Mouse (Mus musculus): ENCODE data around the gene Rps6ka5. TPM values are rescaled to one million over a fixed set of nuclear protein-coding genes. Genes with fewer than 3 reads are reported as not detected.

Gene Rps6ka5
- polyA plus RNA-seq, 1 experiment: 5.6 TPM

DNA sequence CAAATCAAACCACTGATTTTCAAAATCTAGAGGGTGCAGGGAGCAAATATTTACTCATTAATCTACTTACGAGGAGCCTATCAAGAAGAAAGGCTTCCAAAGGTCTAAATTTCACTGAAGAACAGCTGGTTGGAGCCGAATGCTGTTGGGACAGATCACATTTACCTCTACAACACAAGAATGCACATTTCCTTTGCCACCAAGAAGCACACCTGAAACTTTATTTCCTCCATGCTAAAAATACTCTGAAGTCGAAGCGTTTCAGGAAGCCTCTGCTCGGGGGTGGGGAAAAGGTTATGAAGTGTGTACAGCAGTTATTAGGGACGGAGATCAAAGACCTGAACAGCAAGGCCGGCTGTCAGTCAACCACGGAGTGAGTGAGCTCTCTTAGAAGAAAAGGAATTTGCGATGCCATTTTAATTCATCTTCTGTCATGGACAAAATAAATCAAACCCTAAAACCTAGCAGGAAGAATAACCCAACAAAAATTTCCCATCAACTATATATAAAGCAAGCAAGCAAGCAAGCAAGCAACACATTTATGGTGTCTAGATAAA lies 187.5 kb downstream of the Rps6ka5 start:
- no peak for TF ChIP-seq GATA1 (IDR thresholded peaks at IDR 0.05; ENCODE audit: low read length)

DNA sequence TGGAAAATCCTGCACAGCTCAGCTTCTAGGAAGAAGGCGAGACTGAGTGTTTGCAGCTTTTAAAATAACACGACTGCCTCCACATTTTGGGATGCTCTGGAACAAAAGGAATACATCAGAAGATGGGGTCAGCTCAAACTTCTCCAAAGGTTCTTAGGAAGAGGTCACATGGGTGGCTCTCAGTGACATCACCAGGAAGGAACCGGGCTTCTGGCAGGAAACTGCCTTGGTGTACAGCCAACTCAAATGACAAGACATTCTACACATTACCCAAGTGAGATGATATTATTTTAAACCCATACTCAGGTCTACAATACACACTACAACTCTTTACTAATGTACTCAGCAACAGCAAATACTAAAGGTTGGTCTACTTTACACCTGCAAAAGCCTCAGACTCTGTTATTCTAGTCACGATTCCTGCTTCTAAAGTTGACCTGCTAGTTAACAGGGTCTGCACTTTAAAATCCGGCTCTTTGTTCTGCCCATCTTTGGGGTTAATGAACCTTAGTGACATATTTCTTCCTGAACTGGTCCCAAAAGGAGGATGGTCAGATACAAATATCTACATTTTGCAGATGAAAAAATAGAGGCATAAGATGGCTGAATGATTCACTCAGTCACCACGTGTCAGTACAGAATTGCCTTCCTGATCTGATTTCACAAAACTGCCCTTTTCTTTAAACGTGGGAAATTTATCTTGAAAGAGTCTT lies 188.2 kb downstream of the Rps6ka5 start:
- TF ChIP-seq GATA1 (IDR thresholded peaks at IDR 0.05; ENCODE audit: low read length): no peak

DNA sequence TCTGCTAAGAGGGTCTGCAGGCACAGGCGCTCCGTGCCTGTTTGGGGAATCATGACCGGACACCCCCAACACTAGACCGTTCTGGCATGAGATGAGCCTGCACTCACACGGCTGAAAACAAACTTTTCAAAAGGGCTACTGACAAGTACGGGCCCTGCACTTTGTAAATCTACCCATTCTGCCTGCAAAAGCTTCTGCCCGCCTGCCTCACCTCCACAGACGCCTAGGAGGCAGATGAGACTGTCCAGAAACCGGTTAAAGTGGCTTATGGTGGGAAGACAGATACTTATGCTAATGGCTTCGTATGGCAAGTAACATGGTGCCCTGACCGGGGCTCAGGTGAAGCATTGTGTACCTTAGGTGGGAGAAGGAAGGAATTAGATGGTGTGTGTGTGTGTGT lies 189.7 kb downstream of the Rps6ka5 start:
- TF ChIP-seq GATA1 (IDR thresholded peaks at IDR 0.05; ENCODE audit: low read length): no peak

DNA sequence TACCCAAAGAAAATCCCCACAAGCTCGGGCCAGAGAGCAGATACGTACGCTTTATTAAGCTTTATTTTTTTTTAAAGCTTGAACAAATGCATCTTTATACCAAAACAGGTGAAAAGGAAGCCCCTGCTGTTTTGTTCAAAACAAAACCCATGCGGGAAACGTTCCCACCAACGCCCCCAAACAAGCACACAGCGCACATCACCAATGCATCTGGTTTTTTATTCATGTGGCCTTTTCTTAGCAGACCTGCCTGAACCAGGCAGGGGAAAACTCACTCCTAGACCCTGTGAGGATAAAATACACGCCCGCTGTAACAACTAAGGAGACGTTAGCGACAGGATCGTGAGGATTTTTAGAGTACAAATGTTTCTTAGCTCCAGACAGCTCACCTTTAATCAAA lies 191.8 kb downstream of the Rps6ka5 start:
- no peak for TF ChIP-seq GATA1 (IDR thresholded peaks at IDR 0.05; ENCODE audit: low read length)

DNA sequence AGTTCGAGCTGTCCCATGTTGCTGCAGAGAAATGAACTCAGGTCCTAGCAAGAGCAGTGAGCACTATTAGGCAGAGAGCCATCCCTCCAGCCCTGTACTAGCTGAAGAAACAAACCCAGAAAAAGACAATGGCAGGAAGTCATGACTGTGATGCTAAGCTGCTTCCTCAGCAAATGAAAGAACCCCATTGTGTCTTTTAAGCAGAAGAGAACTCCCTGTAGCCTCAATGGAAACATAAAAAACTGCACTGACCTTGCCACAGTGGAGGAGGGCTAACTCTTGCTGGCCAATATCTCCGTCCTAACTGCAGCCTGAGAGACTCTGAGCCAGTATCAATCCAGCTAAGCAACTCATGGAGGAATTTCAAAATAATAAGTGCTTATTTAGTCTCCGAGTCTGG lies 192.8 kb downstream of the Rps6ka5 start:
- TF ChIP-seq GATA1 (IDR thresholded peaks at IDR 0.05; ENCODE audit: low read length): no peak

DNA sequence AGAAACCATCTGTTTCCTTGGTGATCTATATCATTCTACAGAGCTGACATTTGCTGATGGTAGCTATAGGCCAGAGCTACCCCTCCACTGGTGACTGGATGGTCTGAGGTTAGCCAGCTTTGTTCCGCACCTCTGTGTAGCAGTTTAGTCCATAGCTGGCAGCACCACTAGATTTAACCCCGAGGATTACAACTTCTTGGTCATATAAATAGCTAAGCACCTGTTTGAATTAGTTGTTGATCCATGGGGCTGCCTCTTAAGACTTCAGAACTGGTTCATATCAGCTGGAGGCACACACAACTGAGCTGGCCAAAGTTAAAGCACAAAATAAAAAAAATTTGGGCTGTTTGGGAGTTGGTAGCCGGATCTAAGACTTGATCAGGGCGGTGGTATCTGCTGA lies 193.6 kb downstream of the Rps6ka5 start:
- TF ChIP-seq GATA1 (IDR thresholded peaks at IDR 0.05; ENCODE audit: low read length): no peak

DNA sequence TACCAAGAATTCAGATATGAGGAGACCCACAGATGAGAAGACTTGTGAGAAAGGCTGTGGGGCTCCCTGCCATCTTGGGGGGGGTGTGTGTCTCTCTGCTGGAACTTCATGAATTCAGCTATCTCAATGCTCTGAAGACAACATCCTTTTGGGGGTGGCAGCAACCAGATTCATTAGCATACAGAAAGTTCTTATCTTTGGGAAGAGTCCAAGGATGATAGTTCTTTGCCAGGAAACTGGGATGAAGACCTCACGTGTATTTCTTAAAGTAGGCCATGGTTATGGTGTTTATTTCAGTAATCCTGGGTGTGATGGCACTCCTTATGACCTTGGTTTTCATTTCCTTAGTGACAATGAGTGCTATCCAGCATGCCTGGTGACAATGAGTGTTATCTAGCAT lies 195.0 kb downstream of the Rps6ka5 start:
- TF ChIP-seq GATA1 (IDR thresholded peaks at IDR 0.05; ENCODE audit: low read length): no peak

DNA sequence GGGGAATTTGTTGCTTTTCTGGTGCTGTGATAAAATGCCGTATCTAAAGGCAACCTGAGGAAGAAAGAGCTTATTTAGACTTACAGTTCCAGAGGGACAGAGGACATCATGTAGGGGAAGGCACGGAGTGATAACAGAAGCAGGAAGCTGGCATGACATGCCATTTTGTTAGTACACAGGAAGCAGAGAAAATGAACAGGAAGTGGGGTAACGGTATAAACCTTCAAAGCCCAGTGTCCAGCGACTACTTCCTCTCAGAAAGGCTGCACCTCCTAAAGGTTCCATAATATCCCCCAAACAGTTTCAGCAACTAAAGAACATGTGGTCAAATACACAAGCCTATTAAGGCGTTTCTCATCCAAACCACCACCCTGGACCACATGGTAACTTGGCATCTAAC lies 195.9 kb downstream of the Rps6ka5 start:
- TF ChIP-seq GATA1 (IDR thresholded peaks at IDR 0.05; ENCODE audit: low read length): no peak

DNA sequence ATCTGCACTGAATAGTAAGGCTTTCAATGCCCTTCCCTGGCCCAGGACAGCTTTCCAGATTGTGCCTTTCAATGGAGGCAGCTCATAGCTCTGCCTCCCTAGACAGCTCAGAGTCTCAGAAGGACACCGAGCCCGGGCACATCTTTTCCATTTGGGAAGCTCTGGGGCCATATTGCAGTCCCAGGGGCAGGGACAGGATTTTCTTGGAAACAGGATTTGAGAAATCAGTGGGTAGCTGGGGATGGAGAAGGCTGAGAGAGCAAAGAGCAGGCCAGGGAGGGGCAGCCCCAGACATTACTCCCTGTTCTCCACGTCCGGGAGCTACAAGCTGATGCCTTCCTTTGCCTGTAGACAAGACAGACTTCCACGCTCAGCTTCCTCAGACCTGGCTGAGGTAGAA lies 197.1 kb downstream of the Rps6ka5 start:
- no peak for TF ChIP-seq GATA1 (IDR thresholded peaks at IDR 0.05; ENCODE audit: low read length)

DNA sequence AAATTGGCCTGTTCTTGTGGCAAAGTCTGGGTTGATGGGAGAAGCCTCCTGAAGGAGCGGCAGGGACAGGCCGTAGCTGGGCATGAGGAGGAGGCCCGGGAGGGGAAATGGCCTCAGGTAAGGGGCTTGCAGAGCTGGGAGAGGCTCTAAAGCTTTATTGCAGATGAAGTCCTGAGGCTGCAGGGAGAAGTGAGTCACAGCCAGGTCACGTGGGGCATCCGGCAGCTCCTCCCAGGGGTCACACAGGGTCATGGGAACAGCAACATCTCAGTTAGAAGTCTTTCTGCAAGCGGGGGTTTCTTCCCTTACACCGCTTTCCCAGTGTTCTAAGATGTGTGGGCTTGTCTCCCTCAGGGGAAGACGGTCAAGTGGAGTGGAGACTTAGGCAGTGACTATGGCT lies 197.6 kb downstream of the Rps6ka5 start:
- TF ChIP-seq GATA1 (IDR thresholded peaks at IDR 0.05; ENCODE audit: low read length): no peak

DNA sequence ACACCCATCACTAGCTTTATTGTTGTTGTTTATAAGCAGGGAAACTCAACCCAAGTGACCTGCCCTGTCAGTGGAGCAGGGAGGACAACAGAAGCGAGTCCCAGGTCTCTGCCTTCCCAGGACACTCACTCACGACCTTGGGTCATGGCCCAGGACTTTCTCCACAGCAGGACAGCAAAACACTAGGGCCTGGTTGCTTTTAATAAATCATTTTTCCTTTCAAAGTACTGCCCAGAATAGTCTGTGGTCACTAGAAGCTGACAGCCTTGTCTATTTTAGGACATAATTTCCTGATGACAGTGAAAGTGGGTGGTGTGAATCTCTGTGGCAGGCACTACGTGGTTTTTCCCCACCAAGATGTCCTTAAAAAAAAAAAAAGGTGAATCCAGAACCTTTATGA lies 198.5 kb downstream of the Rps6ka5 start:
- TF ChIP-seq GATA1 (IDR thresholded peaks at IDR 0.05; ENCODE audit: low read length): no peak

DNA sequence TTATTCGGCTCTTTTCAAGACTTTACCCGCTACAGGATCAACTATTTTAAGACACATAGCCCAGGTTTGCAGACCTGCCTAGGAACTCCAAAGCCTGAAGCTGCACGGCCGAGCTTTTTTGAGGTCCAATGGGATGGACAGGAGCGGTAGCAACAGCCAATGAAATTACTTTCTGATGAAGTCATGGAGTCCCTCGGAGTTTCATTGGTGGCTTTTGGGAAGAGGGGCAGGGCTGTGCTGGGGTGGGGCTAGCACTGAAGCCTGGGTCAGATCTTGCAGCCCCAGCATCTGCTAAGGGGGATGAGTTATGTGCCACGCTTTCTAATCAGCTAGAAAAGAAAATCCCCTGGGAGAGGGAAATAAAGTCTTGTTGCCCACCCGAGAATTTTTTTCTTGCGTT lies 199.0 kb downstream of the Rps6ka5 start:
- TF ChIP-seq GATA1 (IDR thresholded peaks at IDR 0.05; ENCODE audit: low read length): no peak

DNA sequence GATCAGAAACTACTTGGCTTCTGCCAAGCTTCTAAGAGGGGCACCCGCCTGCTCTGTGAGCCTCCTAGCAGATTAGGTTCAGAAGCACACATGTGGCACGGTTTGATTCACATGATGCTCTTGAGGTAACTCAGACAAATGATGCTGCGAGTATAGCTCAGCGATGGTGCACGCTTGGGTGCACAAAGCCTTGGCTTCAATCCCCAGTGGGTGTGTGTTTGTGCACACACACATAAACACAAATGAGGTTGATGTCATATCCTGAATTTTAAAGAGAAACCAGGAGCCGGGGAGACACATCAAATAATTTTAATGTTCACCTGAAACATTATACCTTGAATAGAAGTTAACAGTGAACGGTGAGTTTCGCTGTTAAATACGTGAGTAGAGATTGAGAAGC lies 199.5 kb downstream of the Rps6ka5 start:
- no peak for TF ChIP-seq GATA1 (IDR thresholded peaks at IDR 0.05; ENCODE audit: low read length)

DNA sequence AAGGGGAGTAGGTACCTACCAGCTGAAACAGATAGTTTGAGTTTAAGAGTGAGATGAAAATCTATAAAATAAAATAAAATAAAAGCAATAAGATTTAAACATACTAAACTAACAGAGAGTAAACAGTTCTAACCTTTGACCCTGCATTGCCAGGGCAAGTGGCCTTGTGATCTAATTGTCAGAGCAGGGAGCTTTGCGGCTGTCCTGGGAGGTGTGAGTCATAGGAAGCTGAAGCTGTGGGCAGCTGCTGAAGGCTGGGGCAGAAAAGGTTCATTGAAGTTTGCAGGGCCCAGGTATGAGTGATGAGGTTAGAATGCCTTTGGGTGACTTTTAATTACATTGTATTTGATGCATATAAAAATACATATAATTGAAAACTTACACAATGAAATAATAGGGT lies 200.8 kb downstream of the Rps6ka5 start:
- TF ChIP-seq GATA1 (IDR thresholded peaks at IDR 0.05; ENCODE audit: low read length): no peak

DNA sequence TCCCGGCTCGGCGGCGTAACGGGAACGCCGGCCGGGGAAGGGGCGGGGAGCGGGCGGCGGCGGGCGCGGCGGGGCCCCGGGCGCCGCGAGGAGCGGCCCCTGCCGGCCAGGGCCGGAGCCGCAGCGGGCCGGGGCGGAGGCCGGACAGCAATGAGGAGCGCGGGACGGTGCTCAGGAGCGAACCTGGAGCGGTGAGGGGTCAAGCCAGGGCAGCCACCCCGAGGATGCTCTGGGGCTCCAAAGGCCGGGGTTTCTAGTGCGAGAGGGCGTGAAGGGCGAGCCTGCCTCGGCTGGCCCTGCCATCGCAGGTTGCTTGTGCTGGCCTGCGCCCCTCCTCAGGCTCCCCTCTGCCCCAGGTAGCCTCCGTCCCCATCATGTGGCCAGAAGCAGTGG lies 206.0 kb downstream of the Rps6ka5 start, which contains the start of gene Ttc7b:
TSS of gene Ttc7b (minus strand) at position 33 of the 393 bp plus-strand sequence.
- TF ChIP-seq GATA1 (IDR thresholded peaks at IDR 0.05; ENCODE audit: low read length): no peak

DNA sequence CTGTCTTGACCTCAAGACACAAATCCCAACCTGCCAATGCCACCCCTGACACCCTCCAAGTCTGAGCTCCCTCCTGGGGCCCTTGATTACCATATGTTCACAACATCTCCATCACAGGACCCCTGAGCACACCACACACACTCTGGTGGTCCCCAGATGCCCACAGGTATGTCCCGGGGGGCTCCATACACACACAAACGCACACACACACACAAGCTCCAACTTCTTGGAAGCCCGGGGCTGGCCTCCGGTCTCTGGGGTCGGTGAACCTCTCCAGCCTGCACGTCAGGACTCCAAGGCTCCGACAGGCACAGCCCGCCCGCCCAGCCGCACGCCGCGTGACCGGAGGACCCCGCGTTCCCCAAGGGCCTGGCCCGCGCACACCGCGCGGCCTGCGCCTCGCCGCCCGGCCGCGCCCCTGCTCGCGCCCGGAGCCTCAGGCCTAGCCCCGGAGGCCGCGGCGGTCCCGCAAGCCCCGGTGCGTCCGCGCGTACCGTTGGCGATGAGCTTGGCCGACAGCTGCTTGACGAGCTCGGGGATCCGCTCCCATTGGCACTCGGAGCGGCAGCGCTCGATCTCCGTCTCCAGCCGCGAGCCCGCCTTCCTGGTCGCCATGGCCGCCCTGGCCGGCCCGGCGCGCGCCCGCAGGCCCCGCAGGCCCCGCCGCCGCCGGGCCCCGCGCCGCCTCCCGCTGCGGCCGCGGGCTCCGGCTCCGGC lies 206.5 kb downstream of the Rps6ka5 start:
- TF ChIP-seq GATA1 (IDR thresholded peaks at IDR 0.05; ENCODE audit: low read length): no peak

DNA sequence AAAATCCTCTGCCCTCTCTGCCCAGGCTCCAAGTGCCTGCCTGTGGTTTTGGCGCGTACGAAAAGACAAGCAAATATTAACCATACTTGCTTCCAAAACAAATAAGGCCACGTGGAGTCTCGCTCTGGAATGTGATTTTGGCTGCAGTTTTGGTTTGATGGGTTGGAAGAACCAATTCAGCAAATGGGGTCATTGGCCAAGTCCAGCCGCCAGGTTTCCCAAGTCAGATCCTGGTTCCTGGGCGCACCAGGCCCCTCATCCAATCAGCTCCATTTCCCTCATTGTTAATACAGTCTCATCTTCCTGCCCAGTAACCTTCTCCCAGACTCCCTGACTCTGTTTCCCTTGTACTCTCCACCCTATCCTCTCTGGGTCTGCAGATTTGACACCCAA lies 207.1 kb downstream of the Rps6ka5 start:
- TF ChIP-seq GATA1 (IDR thresholded peaks at IDR 0.05; ENCODE audit: low read length): no peak

All from G1E-ER4 (cell line).